Mouse (Mus musculus) cerebellum, postnatal 36 days (tissue): ENCODE measurements around the gene Parp1.
"Not testable (repeated sequence)": the region's sequence is repeated elsewhere in the genome, so short reads cannot be mapped to it uniquely, and the experiment has no call there.

Experiments used
- DNase-seq, 2 experiments: peaks; one replicate each; pipeline ENCODE4 v3.0.0; 2021 to 2022; ENCODE audit warnings: mixed read lengths in 2 of 2

The Parp1 gene

DNA sequence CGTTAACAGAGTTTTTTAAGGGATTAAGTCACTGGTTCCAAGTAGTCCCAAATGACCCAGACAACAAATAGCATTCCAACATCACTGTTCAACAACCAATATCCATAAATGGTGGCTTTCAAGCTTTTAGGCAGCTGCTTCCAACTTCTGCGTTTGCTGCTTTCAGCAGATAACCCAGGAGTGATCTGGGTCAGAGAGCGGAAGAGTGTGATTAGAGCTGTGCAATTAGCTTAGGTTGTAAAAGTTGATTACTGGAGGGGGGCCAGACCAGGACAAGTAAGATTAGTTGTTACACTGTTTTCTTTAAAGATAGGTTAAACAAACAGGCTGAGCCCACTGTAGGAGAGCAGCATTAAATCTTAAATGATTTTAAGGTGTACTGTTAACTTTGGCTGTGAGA lies 7.5 kb upstream of the Parp1 start:
- no peak for DNase-seq

DNA sequence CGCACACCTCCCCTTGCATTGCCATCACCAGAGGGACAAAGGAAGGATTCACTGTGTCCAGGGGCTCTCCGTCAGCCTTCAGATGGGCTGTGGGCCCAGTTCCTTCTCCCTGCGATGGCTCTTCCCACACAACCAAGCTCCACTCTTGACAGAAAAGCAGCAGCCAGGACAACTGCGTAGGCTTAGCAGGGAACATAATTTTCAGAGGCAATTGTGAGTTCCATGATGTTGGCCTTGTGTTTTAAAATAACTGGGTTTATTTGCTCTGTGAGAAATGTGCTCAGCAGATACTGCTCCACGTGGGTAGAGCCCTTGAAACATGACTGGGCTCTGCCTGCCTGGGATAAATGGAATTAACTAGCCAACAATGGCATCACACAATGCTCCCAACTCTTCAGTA lies 3.8 kb upstream of the Parp1 start:
- no peak for DNase-seq

DNA sequence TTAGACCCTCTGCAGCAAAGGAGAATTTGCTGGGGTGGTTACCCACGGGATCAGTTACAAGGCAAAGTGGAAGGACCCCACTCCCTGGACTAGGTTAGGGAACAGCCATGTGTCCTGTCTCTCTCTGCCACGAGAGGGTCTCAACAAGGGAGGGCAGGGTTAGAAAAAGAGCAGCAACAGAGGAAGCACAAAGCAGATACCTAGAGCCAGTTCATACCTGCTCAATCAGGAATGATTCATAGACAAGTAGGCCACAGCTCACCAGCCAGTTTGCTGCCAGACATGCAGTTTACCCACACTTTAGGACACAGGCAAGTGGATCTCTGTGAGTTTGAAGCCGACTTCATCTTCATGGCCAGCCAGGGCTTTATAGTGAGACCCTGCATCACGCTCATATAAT lies 963 bp upstream of the Parp1 start:
- no peak for DNase-seq

DNA sequence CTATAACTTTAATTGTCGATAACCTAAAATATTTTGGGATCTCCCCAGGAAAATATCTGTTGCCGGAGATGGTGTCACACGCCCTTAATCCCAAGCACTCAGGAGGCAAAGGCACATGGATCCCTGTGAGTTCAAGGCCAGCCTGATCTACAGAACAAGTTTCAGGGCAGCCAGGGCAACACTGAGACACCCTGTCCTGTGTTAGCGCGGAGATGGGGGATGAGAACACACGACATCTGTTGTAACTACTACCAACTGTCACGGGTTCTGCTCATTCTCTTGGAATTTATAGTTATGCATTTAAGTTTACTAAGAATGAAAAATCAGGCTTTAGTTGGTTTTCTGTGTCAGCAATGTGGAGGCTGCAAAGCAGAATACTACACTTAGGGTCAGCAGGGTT lies 476 bp upstream of the Parp1 start:
- peak in 1 of 2 experiments; percentile 28 for DNase-seq

DNA sequence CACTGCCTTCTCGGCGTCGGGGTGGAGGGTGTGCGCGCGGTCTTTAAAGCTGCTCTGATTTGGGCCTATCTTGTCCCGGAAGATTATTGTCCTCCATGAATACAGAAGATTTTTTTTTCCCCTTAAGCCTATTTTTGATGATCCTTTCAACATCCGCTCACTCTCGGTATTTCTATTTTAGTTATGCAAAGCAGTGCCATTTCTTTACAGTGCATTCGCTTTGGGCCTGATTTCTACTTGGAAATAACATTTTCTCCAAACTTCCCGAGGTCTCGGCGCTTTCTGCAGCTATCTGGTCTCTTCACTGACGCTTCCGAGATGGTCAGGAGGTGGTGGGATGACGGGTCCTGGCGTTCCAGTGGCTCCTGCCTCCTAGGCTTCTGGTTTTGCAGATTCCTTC lies 729 bp downstream of the Parp1 start:
- no peak for DNase-seq

DNA sequence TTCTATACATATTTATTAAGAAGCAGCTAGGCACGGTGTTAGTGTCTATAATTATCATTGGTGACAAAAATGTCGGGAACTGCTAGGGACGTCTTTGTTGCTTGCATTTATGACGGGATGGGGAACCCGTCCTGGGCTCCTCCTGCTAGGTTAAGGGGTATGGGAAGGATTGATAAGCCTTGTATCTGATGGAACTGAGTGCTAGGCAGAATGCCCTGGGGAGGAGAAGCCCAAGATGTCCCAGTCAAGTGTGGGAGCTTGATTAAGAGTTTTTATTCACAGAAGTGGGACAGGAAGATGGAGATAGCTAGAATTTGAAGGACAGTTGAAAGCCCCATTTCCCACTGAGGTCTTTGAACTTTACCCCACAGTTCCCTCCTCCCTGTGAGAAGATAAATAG lies 1.5 kb downstream of the Parp1 start:
- DNase-seq, result no peak

DNA sequence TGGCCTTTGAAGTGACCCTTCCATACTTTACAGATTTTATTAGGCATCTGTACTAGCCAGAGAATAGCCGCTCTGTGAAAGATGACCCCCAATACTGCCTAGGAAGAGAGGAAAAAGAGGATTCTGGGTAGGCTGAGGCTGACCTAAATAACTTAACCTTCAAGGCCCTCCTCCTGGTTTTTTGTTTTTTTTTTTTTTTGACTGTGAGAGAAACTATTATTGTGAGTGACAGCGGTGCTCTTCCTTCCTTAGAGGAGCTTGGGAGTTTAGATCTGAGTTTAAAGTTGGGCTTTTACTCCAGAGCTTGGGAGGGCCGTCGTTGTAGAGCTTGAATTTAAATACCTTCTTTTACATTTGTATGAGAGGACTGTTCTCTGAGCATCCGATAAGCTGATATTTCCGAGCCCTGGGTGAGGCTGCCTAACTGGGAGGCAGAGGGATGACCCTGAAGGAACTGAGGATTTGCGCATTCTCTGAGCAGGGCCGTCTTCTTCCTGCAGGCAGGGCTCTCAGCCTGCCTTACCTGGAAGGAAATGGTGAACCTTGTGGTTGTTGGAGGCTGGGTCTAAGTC lies 2.4 kb downstream of the Parp1 start:
- DNase-seq, result no peak

DNA sequence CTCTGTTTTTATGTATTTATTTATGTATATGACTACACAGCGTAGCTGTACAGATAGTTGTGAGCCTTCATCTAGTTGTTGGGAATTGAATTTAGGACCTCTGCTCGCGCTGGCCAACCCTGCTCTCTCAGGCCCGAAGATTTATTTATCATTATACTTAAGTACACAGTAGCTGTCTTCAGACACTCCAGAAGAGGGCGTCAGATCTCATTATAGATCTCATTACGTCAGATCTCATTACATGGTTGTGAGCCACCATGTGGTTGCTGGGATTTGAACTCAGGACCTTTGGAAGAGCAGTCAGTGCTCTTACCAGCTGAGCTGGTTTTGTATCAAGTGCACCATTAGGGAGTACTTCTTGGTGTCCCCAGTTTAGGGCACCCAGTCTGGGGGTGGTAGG lies 3.0 kb downstream of the Parp1 start:
- not testable (repeated sequence) for DNase-seq

DNA sequence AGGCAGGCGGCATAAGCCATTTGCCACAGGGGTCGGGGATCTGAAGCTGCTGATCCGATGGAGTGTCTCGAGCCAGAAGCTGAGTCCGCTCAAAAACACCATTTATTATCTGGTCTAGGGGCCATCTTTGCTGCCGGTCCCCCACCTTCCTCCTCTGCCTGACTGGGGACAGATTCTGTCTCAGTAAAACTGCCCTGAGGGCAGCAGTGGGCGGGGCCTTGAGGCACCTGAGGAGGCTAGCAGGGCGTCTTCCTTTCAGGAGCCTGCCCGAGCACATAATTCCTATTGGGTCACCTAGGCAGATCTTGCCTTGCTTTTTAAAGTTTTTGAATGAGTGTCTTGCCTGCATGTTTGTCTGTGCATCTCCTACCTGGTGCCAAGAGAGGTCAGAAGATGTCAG lies 3.4 kb downstream of the Parp1 start:
- DNase-seq, result no peak

DNA sequence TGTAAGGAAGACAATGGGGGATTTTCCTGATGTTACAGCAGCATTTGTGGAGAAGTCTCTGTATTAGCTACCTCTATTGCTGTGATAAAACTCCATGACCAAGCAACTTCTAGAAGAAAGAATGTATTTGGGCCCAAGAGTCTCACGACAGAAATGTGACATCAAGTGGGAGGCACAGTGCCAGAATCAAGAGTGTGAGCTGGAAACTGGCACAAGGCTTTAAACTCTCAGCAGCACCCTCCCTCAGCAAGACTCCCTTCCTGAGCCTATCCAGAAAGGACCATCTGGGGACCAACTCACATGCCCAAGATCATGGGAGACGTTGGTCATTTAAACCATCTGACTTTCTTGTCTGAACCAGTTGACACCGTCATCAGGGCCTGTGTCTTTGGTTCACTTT lies 7.8 kb downstream of the Parp1 start:
- peak in 1 of 2 experiments; percentile 24 for DNase-seq

DNA sequence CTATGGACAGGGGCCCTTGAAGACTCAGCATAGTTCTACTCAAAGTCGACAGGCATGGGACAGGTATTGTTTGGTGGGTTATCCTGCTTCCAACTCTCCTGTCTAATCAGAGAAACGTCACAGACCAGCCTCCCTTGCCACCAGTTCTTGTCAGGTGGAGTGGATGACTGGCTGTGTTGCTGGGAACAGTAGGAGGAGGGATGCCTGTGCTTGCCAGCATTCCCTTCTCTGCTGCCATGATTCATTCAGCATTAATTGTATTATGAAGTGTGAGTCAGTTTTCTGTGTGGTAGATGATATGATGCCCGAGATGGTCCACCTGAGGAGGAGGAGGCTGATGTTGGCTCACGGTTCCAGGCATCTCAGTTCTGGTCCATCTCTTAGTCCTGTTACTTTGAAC lies 9.1 kb downstream of the Parp1 start:
- DNase-seq, result no peak

DNA sequence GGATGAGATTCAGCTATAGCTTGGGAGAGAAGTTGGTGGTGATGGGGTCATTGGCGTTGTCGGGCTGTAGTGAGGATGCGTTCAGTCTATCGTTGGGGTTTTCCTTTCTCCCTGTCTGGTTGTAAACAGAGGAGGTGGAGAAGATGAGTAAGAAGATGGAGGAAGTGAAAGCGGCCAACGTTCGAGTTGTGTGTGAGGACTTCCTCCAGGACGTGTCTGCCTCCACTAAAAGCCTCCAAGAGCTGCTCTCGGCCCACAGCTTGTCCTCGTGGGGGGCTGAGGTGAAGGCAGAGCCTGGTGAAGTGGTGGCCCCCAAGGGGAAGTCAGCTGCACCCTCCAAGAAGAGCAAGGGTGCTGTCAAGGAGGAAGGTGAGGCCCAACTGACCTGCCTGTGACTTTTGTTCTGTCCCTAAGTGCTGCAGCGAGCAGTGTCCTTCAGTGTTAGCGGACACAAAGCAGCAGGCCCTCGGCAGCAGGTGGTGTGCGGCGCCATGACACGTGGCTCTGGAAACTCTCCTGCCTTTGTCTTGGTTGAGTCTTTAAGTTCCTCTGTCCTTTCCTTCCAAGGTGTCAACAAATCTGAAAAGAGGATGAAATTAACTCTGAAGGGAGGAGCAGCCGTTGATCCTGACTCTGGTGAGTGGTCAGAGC lies 19.2 kb downstream of the Parp1 start:
- no peak for DNase-seq

DNA sequence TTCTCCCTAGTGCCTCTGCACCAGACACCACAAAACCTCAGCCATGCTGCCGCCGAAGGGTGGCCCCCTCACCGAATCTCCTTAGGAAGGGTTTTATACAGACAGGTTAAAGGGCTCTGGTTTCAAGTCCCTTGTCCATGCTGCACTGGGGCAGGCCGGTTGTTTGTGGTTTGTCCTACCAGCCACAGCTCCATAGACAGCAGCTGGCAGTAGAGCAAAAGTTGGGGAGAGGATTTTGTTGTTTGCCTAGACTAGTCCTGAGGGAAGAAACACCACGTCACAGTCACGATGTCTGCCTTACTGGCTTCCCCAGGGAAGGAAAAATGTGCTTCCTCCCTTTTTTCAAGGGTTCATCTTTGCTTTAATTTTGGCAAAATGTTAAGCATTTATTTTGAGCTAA lies 31.9 kb downstream of the Parp1 start:
- no peak for DNase-seq

DNA sequence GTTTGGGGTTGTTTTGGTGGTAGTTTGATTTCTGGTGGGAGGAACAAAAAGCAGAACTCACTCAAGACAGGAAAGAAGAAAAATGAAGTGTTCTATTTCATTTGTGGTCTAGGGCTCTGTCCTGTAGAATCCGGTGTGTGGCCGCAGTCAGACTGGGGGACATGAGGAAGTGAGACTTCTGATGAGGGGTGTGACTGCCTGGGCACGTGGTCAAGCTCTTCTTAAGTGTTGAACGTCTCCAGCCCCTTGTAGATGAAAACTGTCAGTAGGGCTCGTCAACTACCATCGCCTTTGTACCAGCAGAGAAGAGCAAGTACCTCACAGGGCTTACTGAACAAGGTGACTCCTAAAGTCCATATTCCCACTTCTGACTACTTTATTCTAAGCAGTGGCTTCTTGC lies 33.1 kb downstream of the Parp1 start:
- no peak for DNase-seq

DNA sequence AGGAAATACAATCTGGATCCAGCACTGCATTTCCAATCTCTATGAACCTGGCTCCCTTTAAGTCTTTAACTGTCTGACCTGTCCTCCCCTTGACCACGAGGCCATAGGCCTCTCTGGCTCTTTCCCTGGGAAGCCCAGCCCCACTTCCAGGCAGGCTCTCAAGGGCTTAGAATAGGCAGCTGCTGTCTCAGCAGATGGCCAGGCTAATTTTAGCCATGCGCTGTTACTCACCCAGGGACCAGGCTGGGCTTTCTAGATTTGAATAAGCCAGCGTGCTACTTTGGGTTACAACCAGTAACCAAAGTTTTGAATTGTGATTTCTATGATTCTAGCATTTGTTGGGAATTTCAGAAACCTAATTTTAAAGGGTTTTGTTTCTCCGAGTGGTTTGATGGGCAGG lies 35.9 kb downstream of the Parp1 start:
- DNase-seq, result peak; percentile 77 to 79

DNA sequence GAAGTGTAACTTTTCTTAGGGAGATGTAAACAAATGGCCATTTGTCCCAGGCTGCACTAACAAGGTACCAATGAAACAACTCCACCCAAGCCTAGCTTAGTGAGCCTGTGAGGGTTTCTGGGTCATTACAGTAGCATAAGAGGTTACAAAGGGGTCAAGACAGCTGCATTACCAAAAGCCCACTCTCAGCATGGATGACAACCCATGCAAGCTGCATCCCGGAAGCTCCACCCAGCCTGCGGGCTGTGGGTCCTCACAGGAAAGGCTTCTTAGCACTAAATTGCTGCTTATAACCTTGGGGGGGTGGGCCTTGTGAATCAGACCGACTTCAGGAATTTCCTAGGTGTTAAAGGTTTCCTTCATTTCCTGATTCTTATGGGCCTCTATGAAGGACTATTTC lies 37.4 kb downstream of the Parp1 start:
- no peak for DNase-seq

DNA sequence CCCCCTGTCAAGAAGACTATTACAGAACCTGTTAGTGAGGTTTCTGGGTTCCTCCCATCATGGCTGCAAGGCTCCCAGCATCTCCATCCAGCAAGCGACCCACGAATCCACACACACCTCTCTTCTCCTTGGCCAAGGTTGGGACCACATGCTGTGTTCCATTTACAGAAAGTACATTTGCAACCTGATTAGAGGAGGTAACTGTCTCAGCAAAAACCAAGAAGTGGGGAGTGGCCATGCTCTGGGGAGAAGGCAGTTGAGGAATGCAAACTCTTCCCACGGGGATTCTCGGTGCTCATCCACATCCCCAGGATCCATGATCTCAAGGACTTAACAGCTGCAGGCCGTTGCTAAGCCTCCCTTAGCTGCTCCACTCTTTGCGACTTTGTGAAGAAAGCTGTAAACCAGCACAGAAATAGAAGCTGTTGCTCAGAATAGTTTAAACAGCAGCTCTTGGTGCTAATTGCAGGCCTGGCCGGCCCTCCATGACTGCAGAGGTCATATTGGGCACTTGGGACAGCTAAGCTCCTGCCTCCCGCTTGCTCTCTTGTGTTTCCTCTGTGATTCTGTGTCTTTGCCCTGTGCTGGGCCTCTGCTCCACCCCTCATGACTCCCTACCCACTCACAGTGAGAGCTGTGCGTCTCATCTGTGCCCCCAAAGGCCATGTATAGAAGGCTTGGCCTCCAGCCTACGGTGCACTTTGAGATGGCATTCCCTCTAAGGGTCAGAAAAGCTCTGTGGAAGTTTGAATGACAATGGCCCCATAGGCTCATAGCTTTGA lies 38.3 kb downstream of the Parp1 start:
- DNase-seq, result peak in 1 of 2 experiments; percentile 21

DNA sequence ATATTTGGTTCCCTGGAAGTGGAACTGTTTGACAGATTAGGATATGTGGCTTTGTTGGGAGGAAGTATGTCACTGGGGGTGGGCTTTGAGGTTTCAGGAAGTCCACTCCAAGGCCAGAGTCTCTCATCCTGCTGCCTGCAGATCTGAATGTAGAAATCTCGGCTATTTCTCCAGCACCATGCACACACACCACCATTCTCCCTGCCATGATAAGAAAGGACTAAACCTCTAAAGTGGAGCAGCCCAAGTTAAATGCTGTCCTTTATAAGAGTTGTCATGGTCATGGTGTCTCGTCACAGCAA lies 38.8 kb downstream of the Parp1 start:
- DNase-seq, result no peak

DNA sequence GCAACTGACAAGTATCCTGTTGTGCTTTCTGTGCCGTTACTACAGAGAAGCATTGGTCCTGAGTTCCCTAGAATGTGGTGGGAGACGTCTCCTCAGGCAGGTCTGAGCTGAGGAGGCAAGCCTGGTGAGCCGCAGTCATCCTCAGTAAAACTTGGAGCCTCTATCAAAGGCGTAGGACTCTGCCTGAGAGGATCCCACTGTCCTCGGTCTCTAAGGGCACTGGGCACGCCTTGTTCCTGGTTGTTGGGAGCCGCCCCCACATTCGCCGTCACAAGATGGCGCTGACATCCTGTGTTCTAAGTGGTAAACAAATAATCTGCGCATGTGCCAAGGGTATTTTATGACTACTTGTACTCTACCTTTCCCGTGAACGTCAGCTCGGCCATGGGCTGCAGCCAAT lies 43.1 kb downstream of the Parp1 start:
- DNase-seq, result not testable (repeated sequence)

DNA sequence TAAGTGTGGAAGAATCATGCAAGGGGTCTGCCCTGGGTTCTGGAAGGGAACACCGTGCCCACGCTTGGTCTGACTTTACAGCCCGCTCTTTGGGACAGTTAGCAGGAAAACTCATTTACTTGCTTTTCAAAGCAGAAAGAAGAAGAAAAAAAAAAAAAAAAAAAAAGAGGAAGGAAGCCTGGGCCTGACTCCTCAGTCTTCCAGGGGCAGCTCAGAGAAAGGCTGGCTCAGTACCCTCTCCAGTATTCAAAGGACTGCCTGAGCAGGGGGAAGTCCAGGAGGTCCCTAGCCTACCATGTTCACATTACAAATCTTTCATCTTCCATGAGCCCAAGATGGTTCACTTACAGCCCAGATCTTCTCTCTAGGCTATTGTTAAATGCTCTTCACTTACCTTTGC lies 48.0 kb downstream of the Parp1 start:
- DNase-seq, result no peak

DNA sequence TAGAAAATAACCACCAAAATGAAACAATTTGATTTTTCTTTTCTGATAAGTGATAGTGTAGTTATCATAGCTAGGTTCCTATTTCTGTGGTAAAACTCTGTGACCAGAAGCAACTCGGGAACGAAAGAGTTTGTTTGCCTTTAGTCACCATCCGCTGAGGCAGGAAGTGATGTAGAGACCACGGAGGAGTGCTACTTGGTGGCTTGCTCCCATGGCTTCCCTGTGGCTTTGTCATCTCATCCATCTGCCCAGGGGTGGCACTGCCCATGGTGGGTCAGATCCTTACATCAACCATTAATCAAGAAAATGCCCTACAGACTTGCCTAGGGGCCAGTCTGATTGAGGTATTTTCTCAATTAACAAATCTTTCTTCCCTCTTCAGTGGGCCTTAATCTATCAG lies 53.7 kb downstream of the Parp1 start:
- no peak for DNase-seq

DNA sequence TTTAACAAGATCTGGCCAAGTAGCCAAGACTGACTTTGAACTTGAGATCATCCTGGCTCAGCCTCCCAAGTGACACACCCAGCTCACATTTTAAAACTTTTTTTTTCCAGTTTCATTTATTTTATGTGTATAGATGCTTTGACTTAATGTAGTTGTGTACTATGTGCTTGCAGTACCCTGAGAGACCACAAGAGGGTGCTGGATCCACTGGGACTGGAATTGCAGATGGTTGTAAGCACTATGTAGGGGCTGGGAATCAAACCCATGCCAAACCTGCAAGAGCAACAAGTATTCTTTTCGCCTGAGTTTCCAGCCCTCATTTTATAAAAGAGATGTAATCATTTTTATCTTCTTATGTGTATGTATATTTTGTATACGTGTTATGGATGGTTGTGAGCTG lies 55.2 kb downstream of the Parp1 start:
- DNase-seq, result no peak

DNA sequence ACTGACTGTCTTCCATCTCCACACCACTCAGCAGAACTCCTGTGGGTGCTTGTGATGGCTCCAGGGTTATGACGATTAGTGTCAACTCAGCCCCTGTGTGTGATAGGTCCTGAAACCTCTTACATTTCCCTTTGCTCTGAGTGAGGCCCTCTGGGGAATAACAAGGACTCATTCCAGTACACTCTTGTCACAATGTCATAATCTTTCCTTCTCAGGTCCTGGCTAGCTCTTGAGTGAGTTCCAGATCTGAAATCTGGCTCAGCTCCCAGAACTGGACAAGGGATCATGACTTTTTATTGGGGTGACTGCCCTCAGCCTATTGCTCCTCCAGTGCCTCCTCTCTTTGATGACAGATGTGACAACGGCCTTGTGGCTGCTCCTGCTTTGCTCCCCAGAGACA lies 57.4 kb downstream of the Parp1 start:
- no peak for DNase-seq

DNA sequence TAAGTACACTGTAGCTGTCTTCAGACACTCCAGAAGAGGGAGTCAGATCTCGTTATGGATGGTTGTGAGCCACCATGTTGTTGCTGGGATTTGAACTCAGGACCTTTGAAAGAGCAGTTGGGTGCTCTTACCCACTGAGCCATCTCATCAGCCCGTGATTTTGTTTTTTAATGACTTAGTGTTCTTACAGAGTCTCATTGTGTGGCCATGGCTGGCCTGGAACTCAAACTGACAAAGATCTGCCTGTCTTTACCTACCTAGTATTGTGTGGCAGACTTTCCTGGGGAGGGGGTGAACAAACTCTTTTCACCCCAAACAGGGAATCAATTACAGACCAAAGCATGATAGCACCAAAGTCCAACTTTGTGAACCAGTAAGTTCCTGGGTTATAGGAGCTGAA lies 69.1 kb downstream of the Parp1 start:
- not testable (repeated sequence) for DNase-seq
